Mouse (Mus musculus): ENCODE results near the gene Ywhab. TPM values are rescaled to one million over a fixed set of nuclear protein-coding genes. Genes with fewer than 3 reads are reported as not detected.

The Ywhab gene
- total RNA-seq, 1 experiment from 2014 or later = 66.2 TPM

- no peak for ATAC-seq (replicated peaks in 1 of 2; ENCODE audit: insufficient read depth in 1 of 2, low FRiP score in 2 of 2, low TSS enrichment in 1 of 2, low read depth in 1 of 2, poor library complexity in 2 of 2, severe bottlenecking in 2 of 2)
Measured at GRCm38 (mm10) chr2:164004503-164004902, 9.7 kb downstream of the Ywhab start.

- peak; percentile 42 to 58; a peak in 3 of 4 replicates for ATAC-seq (replicated peaks in 1 of 2; ENCODE audit: insufficient read depth in 1 of 2, low FRiP score in 2 of 2, low TSS enrichment in 1 of 2, low read depth in 1 of 2, poor library complexity in 2 of 2, severe bottlenecking in 2 of 2)
Measured at GRCm38 (mm10) chr2:164006932-164007331, 12.2 kb downstream of the Ywhab start.

DNA sequence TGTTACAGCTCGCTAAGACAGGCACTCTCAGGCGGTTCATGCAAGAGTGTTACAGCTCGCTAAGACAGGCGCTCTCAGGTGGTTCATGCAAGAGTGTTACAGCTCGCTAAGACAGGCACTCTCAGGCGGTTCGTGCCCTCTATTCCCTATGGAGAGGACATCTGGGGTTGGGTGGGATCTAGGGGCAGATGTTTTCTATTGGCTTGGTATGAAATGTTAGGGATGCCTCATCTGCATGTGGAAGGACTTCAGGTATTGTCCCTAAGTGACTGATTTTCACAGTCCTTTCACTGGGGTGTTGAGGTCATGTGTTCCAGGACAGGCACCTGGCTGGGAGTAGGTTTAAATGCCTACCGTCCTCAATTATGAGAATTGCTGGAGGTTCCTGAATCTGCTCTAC is 12.8 kb downstream of the Ywhab start:
- no peak for ATAC-seq (replicated peaks in 1 of 2; ENCODE audit: insufficient read depth in 1 of 2, low FRiP score in 2 of 2, low TSS enrichment in 1 of 2, low read depth in 1 of 2, poor library complexity in 2 of 2, severe bottlenecking in 2 of 2)

DNA sequence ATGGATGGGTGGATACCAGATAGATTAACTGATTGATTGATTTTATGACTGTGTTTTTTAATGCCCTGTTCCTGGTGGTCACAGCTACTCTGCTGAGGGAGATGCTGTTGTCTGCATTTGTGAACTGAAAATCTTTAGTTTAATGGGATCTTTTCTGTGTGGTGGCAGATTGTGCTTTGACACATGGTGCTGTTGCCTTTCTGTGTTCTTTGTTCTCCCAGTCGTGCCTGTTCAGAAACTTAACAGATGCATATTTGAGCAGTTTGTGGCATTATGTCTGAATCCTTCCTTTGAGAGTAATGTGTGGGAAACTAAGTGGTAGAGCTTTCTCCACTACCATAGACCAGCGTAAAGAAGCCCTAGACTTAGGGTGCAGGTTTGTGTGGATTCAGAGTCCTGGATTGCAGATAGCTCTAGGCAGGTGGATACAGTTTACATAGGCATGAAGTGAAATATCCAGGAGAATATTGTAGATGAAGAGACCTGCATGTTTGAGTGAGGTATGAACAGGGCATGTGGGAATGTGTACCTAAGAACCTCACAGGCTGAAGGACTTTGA is 13.3 kb downstream of the Ywhab start:
- ATAC-seq (replicated peaks in 1 of 2; ENCODE audit: insufficient read depth in 1 of 2, low FRiP score in 2 of 2, low TSS enrichment in 1 of 2, low read depth in 1 of 2, poor library complexity in 2 of 2, severe bottlenecking in 2 of 2) = no peak

DNA sequence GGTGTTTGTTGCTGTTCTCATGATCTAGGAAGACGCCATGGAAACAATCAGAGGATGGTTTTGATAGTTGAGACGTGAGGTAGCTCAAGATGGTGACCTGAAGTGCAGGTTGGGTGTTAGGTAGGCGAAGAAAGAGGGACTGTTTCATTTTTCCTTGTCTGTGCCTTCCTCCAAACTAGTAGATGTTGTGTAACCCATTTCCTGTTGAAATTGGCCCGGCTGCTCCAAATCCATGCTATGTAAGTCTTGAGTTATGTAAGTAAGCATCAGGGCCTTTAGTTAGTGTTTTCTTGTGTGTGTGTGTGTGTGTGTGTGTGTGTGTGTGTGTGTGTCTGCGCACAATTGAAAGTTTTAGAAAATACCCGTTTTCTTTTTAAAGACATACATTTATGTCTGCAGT is 14.5 kb downstream of the Ywhab start:
- ATAC-seq (replicated peaks in 1 of 2; ENCODE audit: insufficient read depth in 1 of 2, low FRiP score in 2 of 2, low TSS enrichment in 1 of 2, low read depth in 1 of 2, poor library complexity in 2 of 2, severe bottlenecking in 2 of 2) = 0 out of 4 replicates have a peak, but pooled peaks have one; percentile 3 to 37

DNA sequence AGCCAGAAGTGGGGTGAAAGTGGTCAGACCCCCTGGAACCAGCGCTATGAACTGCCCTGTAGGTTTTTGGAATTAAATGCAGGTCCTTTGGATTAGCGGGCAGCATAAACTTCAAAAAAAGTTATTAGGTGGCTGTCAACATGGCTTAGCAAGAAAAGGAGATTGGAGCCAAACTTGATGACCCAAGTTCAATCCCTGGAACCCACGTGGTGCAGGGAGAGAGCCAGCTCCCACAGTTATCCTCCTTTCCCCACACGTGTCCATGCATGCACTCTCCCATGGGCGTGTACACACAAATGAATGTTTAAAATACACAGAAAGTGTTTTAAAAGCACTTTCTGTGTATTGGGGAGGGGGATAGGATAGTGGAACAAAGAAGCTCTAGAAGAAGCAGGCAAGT is 15.7 kb downstream of the Ywhab start:
- no peak for ATAC-seq (replicated peaks in 1 of 2; ENCODE audit: insufficient read depth in 1 of 2, low FRiP score in 2 of 2, low TSS enrichment in 1 of 2, low read depth in 1 of 2, poor library complexity in 2 of 2, severe bottlenecking in 2 of 2)

DNA sequence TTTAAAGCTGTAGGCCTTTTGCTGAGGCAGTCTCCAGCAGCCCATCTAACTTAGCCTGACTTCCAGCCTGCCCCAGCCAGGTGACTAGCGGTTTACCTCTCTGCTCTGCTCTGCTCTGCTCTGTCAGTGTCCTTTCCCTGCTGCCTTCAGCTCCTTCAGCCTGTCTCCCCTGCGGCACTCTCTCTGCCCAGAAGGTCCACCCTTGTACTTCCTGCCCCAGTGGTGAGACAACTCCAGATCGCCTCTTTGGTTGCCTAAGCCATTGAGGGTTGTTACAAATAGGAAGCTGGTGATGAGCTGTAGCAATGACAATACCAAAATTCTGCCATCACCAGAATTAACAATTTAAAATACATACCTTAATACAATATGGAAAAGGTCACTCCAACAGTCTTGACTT is 16.2 kb downstream of the Ywhab start:
- ATAC-seq (replicated peaks in 1 of 2; ENCODE audit: insufficient read depth in 1 of 2, low FRiP score in 2 of 2, low TSS enrichment in 1 of 2, low read depth in 1 of 2, poor library complexity in 2 of 2, severe bottlenecking in 2 of 2) = peak in 1 of 2 experiments; percentile 44; a peak in 1 of 4 replicates

GRCm38 (mm10) chr2:164015304-164015703 is 20.5 kb downstream of the Ywhab start:
- no peak for ATAC-seq (replicated peaks in 1 of 2; ENCODE audit: insufficient read depth in 1 of 2, low FRiP score in 2 of 2, low TSS enrichment in 1 of 2, low read depth in 1 of 2, poor library complexity in 2 of 2, severe bottlenecking in 2 of 2)

- 0 out of 4 replicates have a peak, but pooled peaks of 1 of the 2 experiments have one; percentile 17 for ATAC-seq (replicated peaks in 1 of 2; ENCODE audit: insufficient read depth in 1 of 2, low FRiP score in 2 of 2, low TSS enrichment in 1 of 2, low read depth in 1 of 2, poor library complexity in 2 of 2, severe bottlenecking in 2 of 2)
Measured at GRCm38 (mm10) chr2:164018910-164019309, 24.1 kb downstream of the Ywhab start.

GRCm38 (mm10) chr2:164019943-164020342 is 25.2 kb downstream of the Ywhab start:
- ATAC-seq (replicated peaks in 1 of 2; ENCODE audit: insufficient read depth in 1 of 2, low FRiP score in 2 of 2, low TSS enrichment in 1 of 2, low read depth in 1 of 2, poor library complexity in 2 of 2, severe bottlenecking in 2 of 2) = no peak

GRCm38 (mm10) chr2:164022104-164022503 is 27.3 kb downstream of the Ywhab start:
- ATAC-seq (replicated peaks in 1 of 2; ENCODE audit: insufficient read depth in 1 of 2, low FRiP score in 2 of 2, low TSS enrichment in 1 of 2, low read depth in 1 of 2, poor library complexity in 2 of 2, severe bottlenecking in 2 of 2) = no peak

DNA sequence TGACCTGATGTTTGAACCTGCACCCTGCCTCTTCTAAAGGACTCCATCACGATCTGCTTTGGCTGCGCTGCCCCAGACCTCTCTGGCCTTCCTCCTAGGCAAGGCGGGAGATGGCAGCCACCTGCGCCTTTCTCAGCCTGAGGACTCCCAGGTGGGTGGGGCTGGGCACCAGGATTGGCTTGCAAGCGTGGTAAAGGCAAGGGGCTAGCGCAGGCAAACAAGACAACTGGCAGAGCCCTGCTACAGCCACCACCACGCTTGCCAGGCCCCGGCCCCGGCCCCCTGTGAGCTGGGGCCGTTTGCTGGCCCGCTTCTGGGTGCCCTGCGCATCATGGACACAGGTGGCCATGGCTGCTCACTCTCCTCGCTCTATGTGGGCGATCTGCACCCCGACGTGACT is 30.4 kb downstream of the Ywhab start, which contains the start of gene Pabpc1l:
Gene Pabpc1l (plus strand): TSS at position 301 of the 400 bp plus-strand sequence.
- no peak for ATAC-seq (replicated peaks in 1 of 2; ENCODE audit: insufficient read depth in 1 of 2, low FRiP score in 2 of 2, low TSS enrichment in 1 of 2, low read depth in 1 of 2, poor library complexity in 2 of 2, severe bottlenecking in 2 of 2)

GRCm38 (mm10) chr2:164031147-164031546 is 36.4 kb downstream of the Ywhab start:
- peak; percentile 12 to 62; a peak in 1 of 4 replicates for ATAC-seq (replicated peaks in 1 of 2; ENCODE audit: insufficient read depth in 1 of 2, low FRiP score in 2 of 2, low TSS enrichment in 1 of 2, low read depth in 1 of 2, poor library complexity in 2 of 2, severe bottlenecking in 2 of 2)

- ATAC-seq (replicated peaks in 1 of 2; ENCODE audit: insufficient read depth in 1 of 2, low FRiP score in 2 of 2, low TSS enrichment in 1 of 2, low read depth in 1 of 2, poor library complexity in 2 of 2, severe bottlenecking in 2 of 2) = no peak
Measured at GRCm38 (mm10) chr2:164032973-164033372, 38.2 kb downstream of the Ywhab start.

GRCm38 (mm10) chr2:164036520-164037019 is 41.8 kb downstream of the Ywhab start:
- peak; percentile 17 to 64; a peak in 3 of 4 replicates for ATAC-seq (replicated peaks in 1 of 2; ENCODE audit: insufficient read depth in 1 of 2, low FRiP score in 2 of 2, low TSS enrichment in 1 of 2, low read depth in 1 of 2, poor library complexity in 2 of 2, severe bottlenecking in 2 of 2)

DNA sequence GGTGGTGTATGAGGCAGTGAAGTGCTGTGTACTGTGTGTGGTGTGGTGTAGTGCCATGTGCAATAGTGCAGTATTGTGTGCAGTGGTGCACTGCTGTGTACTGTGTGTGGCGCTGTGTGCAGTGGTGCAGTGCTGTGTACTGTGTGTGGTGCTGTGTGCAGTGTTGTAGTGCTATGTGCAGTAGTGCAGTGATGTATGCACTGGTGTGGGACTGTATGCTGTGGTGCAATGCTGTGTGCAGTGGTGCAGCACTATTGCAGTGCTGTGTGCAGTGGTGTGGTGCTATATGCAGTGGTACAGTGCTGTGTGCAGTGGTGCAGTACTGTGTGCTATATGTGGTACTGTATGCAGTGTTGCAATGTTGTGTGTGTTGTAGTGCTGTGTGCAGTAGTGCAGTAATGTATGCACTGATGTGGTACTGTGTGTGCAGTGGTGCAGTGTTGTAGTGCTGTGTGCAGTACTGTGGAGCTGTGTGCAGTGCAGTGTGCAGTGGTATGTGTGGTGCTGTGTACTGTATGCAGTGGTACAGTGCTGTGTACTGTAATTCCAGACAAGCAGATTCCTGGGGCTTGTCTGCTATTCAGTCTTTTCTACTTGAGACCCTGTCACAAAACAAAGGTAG is 43.8 kb downstream of the Ywhab start:
- no peak for ATAC-seq (replicated peaks in 1 of 2; ENCODE audit: insufficient read depth in 1 of 2, low FRiP score in 2 of 2, low TSS enrichment in 1 of 2, low read depth in 1 of 2, poor library complexity in 2 of 2, severe bottlenecking in 2 of 2)

- peak; percentile 74 to 80; a peak in 3 of 4 replicates for ATAC-seq (replicated peaks in 1 of 2; ENCODE audit: insufficient read depth in 1 of 2, low FRiP score in 2 of 2, low TSS enrichment in 1 of 2, low read depth in 1 of 2, poor library complexity in 2 of 2, severe bottlenecking in 2 of 2)
Measured at GRCm38 (mm10) chr2:164040949-164041348, 46.2 kb downstream of the Ywhab start.

- ATAC-seq (replicated peaks in 1 of 2; ENCODE audit: insufficient read depth in 1 of 2, low FRiP score in 2 of 2, low TSS enrichment in 1 of 2, low read depth in 1 of 2, poor library complexity in 2 of 2, severe bottlenecking in 2 of 2) = no peak
Measured at GRCm38 (mm10) chr2:164041523-164041922, 46.8 kb downstream of the Ywhab start.
